Mouse (Mus musculus) brain, embryonic 14.5 days (tissue): ENCODE measurements around the gene Kbtbd4.

Experiments
- CTCF ChIP-seq: fragments of 200-500 bp; IDR thresholded peaks from 2 replicates; pipeline ENCODE4 v1.5.1; 2012; ENCODE audit warnings: inconsistent platforms, mild to moderate bottlenecking, moderate library complexity, borderline replicate concordance; ENCODE audit not compliant: insufficient read depth, insufficient read length; ENCODE audit errors: extremely low read depth
- POLR2A ChIP-seq: fragments of 200-500 bp; IDR thresholded peaks from 2 replicates; pipeline ENCODE4 v1.6.1; 2012; ENCODE audit warnings: mild to moderate bottlenecking, inconsistent platforms, borderline replicate concordance; ENCODE audit not compliant: poor library complexity, insufficient read depth, insufficient read length, severe bottlenecking; ENCODE audit errors: extremely low read depth

DNA sequence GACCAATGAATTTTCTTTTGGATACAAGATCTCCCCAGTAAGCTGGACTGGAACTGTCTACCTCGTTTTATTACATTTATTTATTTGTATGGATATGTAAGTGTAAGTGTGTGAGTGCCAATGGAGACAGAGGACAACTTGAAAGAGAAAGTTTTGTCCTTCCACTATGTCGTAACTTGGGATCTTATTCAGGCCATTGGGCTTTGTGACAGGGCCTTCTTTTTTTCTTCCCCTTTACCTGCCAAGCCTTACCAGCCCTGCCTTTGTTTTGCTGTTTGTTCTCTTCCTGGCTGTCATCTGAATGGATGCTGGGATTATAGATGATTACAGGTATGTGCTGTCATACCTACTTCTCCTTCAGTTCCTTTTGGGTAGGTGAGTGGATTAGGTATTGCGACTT is 54.3 kb downstream of the Kbtbd4 start:
- TF ChIP-seq CTCF: no peak
- no peak for TF ChIP-seq POLR2A
